Mouse (Mus musculus): Measurements from ENCODE around the gene Cenph. TPM values are rescaled to one million over a fixed set of nuclear protein-coding genes. Genes with fewer than 3 reads are reported as not detected.

Cenph gene
- polyA plus RNA-seq, 1 experiment from 2014 or later: 33.8 TPM

Other genes with a start within 250 kb of the Cenph start
- 2.8 and 3.5 TPM in 2 replicates for gene Ocln, start 223.2 kb downstream of the Cenph start, polyA plus RNA-seq (2015; fragmentation: Nextera tagmentation; extraction: Ambion mirVana)
- 1.1 TPM in 2 replicates for gene Marveld2, start 158.9 kb downstream of the Cenph start, polyA plus RNA-seq (2015; fragmentation: Nextera tagmentation; extraction: Ambion mirVana)
- 368 and 379 TPM in 2 replicates for gene Ak6, start 124.9 kb downstream of the Cenph start, polyA plus RNA-seq (2015; fragmentation: Nextera tagmentation; extraction: Ambion mirVana)
- 23.0 and 24.4 TPM in 2 replicates for gene Rad17, start 124.8 kb downstream of the Cenph start, polyA plus RNA-seq (2015; fragmentation: Nextera tagmentation; extraction: Ambion mirVana)
- gene Taf9, start 124.3 kb downstream of the Cenph start, polyA plus RNA-seq (2015; fragmentation: Nextera tagmentation; extraction: Ambion mirVana): 19.2 and 24.7 TPM in 2 replicates
- 1.9 and 2.3 TPM in 2 replicates for gene Ccdc125, start 106.2 kb downstream of the Cenph start, polyA plus RNA-seq (2015; fragmentation: Nextera tagmentation; extraction: Ambion mirVana)
- gene Cdk7, start 45.0 kb downstream of the Cenph start, polyA plus RNA-seq (2015; fragmentation: Nextera tagmentation; extraction: Ambion mirVana): 59.0 and 62.8 TPM in 2 replicates
- gene Mrps36, start 31.2 kb downstream of the Cenph start, polyA plus RNA-seq (2015; fragmentation: Nextera tagmentation; extraction: Ambion mirVana): 128 and 142 TPM in 2 replicates
- 273 and 294 TPM in 2 replicates for gene Ccnb1, start 10.7 kb upstream of the Cenph start, polyA plus RNA-seq (2015; fragmentation: Nextera tagmentation; extraction: Ambion mirVana)
- gene Slc30a5, start 57.5 kb upstream of the Cenph start, polyA plus RNA-seq (2015; fragmentation: Nextera tagmentation; extraction: Ambion mirVana): 32.3 and 34.0 TPM in 2 replicates